Mouse (Mus musculus) hindbrain, postnatal 0 days (tissue): Measurements from ENCODE around the gene Cnbp. TPM values are rescaled to one million over a fixed set of nuclear protein-coding genes. Genes with fewer than 3 reads are reported as not detected.
A peak's percentile ranks its signal among the peaks of the same experiment; 100 is the strongest.

Experiments
- ATAC-seq: fragments of 200-750 bp; cut with Nextera tagmentation; 2 replicates; pipeline ENCODE4 v1.8.0; 2017; ENCODE audit warnings: mild to moderate bottlenecking, moderate TSS enrichment, moderate library complexity
- DNase-seq: peaks from one replicate; pipeline ENCODE4 v3.0.0-alpha.2; 2015; ENCODE audit warnings: low spot score
- H3K27ac ChIP-seq: fragments of 300-500 bp; sonication (generic); 2 replicates; pipeline ENCODE4 v1.5.1; 2014; ENCODE audit warnings: mild to moderate bottlenecking
- H3K27me3 ChIP-seq: fragments of 300-500 bp; sonication (generic); 2 replicates; pipeline ENCODE4 v1.6.1; 2014; ENCODE audit warnings: low read length, mixed read lengths; ENCODE audit not compliant: insufficient read depth
- H3K36me3 ChIP-seq: fragments of 300-500 bp; sonication (generic); 2 replicates; pipeline ENCODE4 v1.6.1; 2014; ENCODE audit warnings: low read length, mixed read lengths; ENCODE audit not compliant: insufficient read depth
- H3K4me1 ChIP-seq: fragments of 300-500 bp; sonication (generic); 2 replicates; pipeline ENCODE4 v1.6.1; 2014; ENCODE audit warnings: antibody characterized with exemption, low read length, mixed read lengths; ENCODE audit not compliant: insufficient read depth
- H3K4me2 ChIP-seq: fragments of 300-500 bp; sonication (generic); 2 replicates; pipeline ENCODE4 v1.6.1; 2014; ENCODE audit warnings: low read depth, mild to moderate bottlenecking, low read length, moderate library complexity, mixed read lengths
- H3K4me3 ChIP-seq: fragments of 300-500 bp; sonication (generic); 2 replicates; pipeline ENCODE4 v1.5.1; 2014; ENCODE audit warnings: low read length
- H3K9ac ChIP-seq: fragments of 300-500 bp; sonication (generic); replicated peaks from 2 replicates; pipeline ENCODE4 v1.6.1; 2014; ENCODE audit warnings: mild to moderate bottlenecking, low read length, moderate library complexity, mixed read lengths
- H3K9me3 ChIP-seq: fragments of 300-500 bp; sonication (generic); 2 replicates; pipeline ENCODE4 v1.6.1; 2016; ENCODE audit warnings: low read length, mixed read lengths
- CTCF ChIP-seq: IDR thresholded peaks from 2 replicates; pipeline ENCODE4 v1.5.1; 2016; ENCODE audit warnings: antibody characterized with exemption, control low read depth, low read depth
- WGBS: fragments of 180-500 bp; shearing (Covaris S2); extraction: QIAGEN DNeasy Blood & Tissue Kit; methylation state at CpG from one replicate; pipeline ENCODE4 v1.1.7; 2014; 5-methylcytosine and 5-hydroxymethylcytosine counted together
- polyA plus RNA-seq: library from polyadenylated mRNA; unstranded; fragments of >200 nt; fragmentation: Nextera tagmentation; extraction: Ambion mirVana; gene quantifications from 2 replicates; pipeline ENCODE4 v1.2.1, GENCODE M21; 2015
- total RNA-seq: library from RNA; depleted of rRNA; stranded (reverse); fragments of >200 nt; gene quantifications from 2 replicates; pipeline ENCODE4 v1.2.3, GENCODE M21; 2014; rRNA removed

The Cnbp gene
- 196 and 209 TPM in 2 replicates for total RNA-seq
- polyA plus RNA-seq, result 660 and 682 TPM in 2 replicates

DNA sequence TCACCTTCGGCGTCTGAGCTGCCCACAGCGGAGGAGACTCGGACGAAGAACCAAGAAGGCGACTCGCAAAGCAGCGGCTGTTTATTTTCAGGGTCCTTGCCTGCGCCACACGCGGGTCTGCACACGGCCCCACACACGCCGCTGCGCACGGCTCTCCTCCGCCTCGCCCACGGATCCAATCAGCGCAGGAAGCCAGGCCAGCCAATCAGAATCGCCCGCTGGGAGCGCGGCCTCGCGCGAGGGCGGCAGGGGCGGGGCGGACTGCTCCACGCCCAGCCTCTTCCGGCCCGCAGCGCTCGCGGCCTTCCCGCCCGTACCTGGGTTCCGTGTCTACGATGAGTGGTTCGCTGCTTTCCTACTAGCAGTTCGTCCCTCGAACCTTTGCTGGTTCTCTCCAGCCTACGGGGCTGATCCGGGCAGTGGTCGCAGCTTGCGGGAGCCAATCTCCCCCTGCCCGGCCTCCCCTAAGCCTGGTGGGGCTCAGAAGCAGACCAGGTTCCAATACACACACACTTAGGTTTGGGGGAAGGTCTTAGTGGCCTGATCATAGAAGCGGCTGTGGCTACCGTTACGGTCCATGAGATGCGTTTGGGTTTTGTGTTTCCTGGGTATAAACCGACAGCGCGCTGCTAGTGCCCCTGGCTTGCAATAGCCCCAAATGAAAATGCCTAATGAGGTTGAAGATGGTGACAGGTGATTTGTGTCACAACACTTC, at the start of gene Cnbp:
TSS of gene Cnbp (minus strand) at position 207 of the 715 bp plus-strand sequence.
- ATAC-seq (peak; percentile 99), DNase-seq (peak; percentile 99)
- peak within 1 kb of the TSS; percentile 98 for H3K27ac ChIP-seq
- H3K9ac ChIP-seq, result peak within 1 kb of the TSS; percentile 100
- under 1% methylated on average over 51 of the region's 55 CpGs for WGBS
- H3K9me3 ChIP-seq, result no peaks in the 10 kb centered on the region
- no peaks in the 10 kb centered on the region for H3K27me3 ChIP-seq
- H3K4me2 ChIP-seq, result peak within 1 kb of the TSS; percentile 83
- no peak for TF ChIP-seq CTCF
- H3K4me1 ChIP-seq, result peaks cover 9% of the 10 kb centered on the region; the same call in 1 of the 2 replicates
- no peaks in the 10 kb centered on the region for H3K36me3 ChIP-seq
- H3K4me3 ChIP-seq, result peak within 1 kb of the TSS; percentile 99

DNA sequence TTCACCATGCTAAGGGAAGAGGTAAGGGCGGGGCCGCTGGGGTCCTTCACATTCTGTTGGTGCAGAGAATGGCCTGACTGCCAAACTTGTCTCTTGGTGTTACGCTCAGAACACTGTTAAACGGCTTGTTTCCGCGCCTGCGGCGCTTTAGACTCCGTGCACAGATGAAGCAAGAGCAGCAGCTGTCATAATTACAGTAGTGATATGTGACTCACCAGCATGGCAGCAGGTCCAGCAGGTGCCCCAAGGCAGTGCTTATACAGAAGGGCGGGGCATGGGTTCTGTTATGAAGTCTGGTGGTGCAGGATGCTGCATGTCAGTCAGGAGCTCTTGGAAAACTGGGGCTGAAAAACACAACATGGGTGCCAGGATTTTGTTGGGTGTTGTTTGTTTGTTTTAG, 47.1 kb upstream of the Cnbp start:
- H3K4me3 ChIP-seq, result no peak overlapping the region
- WGBS, result 97% methylated on average over 10 of the region's 10 CpGs
- no peak for ATAC-seq
- no peaks in the 10 kb centered on the region for H3K9me3 ChIP-seq
- no peaks in the 10 kb centered on the region for H3K4me1 ChIP-seq
- no peak for DNase-seq
- no peak overlapping the region for H3K9ac ChIP-seq
- no peaks in the 10 kb centered on the region for H3K27me3 ChIP-seq
- TF ChIP-seq CTCF, result no peak
- H3K27ac ChIP-seq, result no peak overlapping the region
- H3K36me3 ChIP-seq, result peaks cover 60% of the 10 kb centered on the region
- H3K4me2 ChIP-seq, result no peak overlapping the region

DNA sequence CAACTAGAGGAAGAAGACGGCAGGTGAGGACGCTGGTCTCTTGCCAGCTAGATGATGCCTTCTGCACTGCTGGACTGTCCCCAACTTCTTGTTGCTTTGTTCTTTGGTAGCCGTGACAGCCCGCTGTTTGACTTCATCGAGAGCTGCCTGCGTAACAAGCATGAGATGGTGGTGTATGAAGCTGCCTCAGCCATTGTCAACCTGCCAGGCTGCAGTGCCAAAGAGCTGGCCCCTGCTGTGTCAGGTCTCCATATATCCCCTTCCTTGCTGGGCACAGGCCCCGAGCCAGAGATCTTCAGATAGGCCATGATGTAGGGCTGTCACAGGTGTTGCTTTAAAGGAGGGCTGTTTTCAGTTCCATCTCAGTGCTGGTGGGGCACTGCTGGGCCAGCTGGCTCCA, 43.0 kb upstream of the Cnbp start:
- Histone ChIP-seq H3K27ac (peak overlapping the region; percentile 20; the same call in 1 of the 2 replicates), H3K4me2 (no peak overlapping the region), H3K4me3 (no peak overlapping the region), H3K36me3 (peaks cover 61% of the 10 kb centered on the region), H3K27me3 (no peaks in the 10 kb centered on the region), H3K4me1 (no peaks in the 10 kb centered on the region), H3K9ac (no peak overlapping the region), H3K9me3 (no peaks in the 10 kb centered on the region)
- DNase-seq (peak; percentile 68), ATAC-seq (peak; percentile 64)
- no peak for TF ChIP-seq CTCF
- WGBS, result 47% methylated on average over 7 of the region's 7 CpGs

DNA sequence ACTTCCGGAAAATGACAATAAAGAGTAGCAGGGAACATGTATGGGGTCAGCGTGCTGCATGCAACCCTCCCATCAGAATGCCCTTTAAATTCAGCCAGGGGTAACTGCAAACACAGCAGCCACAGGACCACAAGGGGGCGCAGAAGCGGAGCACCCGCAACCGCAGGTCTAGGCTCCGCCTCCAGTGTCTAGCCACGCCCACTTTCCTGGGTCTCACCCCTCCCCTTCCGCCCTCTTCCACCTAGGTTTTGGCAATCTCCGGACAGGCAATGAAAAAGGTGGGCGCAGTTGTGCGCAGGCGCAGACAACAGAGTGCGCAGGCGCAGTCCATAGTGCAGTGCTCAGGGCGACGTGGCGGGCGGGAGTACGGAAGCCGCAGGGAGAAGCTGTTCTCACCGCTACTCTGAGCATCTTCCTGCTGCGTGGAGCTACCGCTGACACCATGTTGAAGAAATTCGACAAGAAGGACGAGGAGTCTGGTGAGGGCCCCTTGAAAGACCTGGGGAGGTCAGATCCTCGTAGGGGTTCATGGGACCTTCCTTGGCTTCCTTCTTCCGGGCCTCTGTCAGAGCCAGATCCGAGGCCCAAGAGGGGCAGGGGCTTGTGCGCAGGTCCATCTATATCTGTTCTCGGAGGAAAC, 36.8 kb upstream of the Cnbp start, which contains the start of gene Copg1:
TSS of gene Copg1 (plus strand) at position 221 of the 640 bp plus-strand sequence.
- peak; percentile 95 for TF ChIP-seq CTCF
- H3K4me3 ChIP-seq, result peak within 1 kb of the TSS; percentile 58
- DNase-seq (peak; percentile 100), ATAC-seq (peak; percentile 96)
- WGBS, result under 1% methylated on average over 31 of the region's 31 CpGs
- peaks cover 6% of the 10 kb centered on the region for H3K4me1 ChIP-seq
- H3K9me3 ChIP-seq, result no peaks in the 10 kb centered on the region
- peak within 1 kb of the TSS; percentile 69 for H3K9ac ChIP-seq
- peak within 1 kb of the TSS; percentile 86 for H3K27ac ChIP-seq
- H3K27me3 ChIP-seq, result no peaks in the 10 kb centered on the region
- peaks cover 28% of the 10 kb centered on the region for H3K36me3 ChIP-seq
- H3K4me2 ChIP-seq, result peak within 1 kb of the TSS; percentile 78

DNA sequence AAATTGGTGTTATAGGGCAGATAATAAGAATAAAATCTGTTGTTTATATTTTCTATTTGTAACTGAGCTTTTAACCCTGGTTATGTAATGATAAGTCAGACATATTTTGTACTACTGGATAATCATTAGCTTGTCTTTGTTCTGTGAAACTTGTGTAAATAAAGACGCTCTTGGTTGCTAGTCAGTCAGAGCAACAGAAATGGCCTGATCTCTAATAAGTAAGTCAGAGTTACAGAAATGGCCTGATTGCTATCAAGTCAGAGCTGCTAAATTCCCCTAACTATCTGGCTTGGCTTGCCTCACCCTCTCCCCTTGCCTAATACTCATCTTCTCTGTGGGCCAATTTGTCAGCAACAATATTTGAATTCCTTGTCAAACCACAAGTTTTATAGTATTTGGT, 35.8 kb upstream of the Cnbp start:
- no peak for TF ChIP-seq CTCF
- Histone ChIP-seq H3K4me2 (no peak overlapping the region), H3K27me3 (no peaks in the 10 kb centered on the region), H3K4me3 (no peak overlapping the region), H3K9ac (no peak overlapping the region), H3K4me1 (peaks cover 6% of the 10 kb centered on the region), H3K27ac (0 out of 2 replicates have a peak overlapping the region, but pooled peaks have one; percentile 86), H3K9me3 (no peaks in the 10 kb centered on the region), H3K36me3 (peaks cover 19% of the 10 kb centered on the region; the same call in 1 of the 2 replicates)
- no peak for DNase-seq
- no peak for ATAC-seq
- WGBS, result 97% methylated on average over 1 of the region's 1 CpGs

DNA sequence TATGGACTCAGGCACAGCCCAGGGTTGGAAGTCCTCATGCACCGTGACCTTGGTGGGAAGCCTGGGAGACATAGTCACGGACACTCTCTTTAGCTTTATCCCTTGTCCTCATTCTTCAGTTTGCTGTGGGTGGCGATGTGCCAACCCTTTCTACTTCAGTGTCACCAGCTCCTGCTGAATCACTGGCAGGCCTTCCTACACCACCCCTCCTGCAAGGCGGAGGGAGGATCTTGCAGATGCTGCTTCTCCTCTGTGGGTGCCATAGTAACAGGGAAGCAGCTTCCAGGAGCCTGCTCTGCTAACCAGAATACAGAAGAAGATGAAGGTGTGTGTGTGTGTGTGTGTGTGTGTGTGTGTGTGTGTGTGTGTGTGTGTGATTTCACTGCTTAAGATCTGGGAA, 31.9 kb upstream of the Cnbp start:
- ATAC-seq, result peak; percentile 48; the same call in 1 of the 2 replicates
- H3K9me3 ChIP-seq, result no peaks in the 10 kb centered on the region
- H3K27me3 ChIP-seq, result no peaks in the 10 kb centered on the region
- no peak overlapping the region for H3K4me3 ChIP-seq
- H3K36me3 ChIP-seq, result no peaks in the 10 kb centered on the region
- DNase-seq, result peak; percentile 63
- no peak for TF ChIP-seq CTCF
- no peak overlapping the region for H3K4me2 ChIP-seq
- WGBS, result 28% methylated on average over 4 of the region's 4 CpGs
- H3K4me1 ChIP-seq, result no peaks in the 10 kb centered on the region; the same call in 1 of the 2 replicates
- H3K9ac ChIP-seq, result no peak overlapping the region
- H3K27ac ChIP-seq, result no peak overlapping the region
